Mouse (Mus musculus): ENCODE results near the gene Crabp2. TPM values are rescaled to one million over a fixed set of nuclear protein-coding genes. Genes with fewer than 3 reads are reported as not detected.
A peak's percentile ranks its signal among the peaks of the same experiment; 100 is the strongest.
"Not testable (repeated sequence)": the region's sequence is repeated elsewhere in the genome, so short reads cannot be mapped to it uniquely, and the experiment has no call there.

Gene Crabp2
- polyA plus RNA-seq (2015; fragmentation: Nextera tagmentation; extraction: Ambion mirVana), result 67.1 and 89.5 TPM in 2 replicates

GRCm38 (mm10) chr3:87948378-87949265 lies at the start of gene Crabp2:
Crabp2 (plus strand) TSS chr3:87948666.
- no peak for ATAC-seq
- Histone ChIP-seq H3K36me3 (ENCODE audit: poor library complexity, severe bottlenecking) (0 out of 2 replicates have a peak, but pooled peaks cover 2% of the 10 kb centered on the region), H3K9me3 (replicated peaks) (no peaks in the 10 kb centered on the region)

DNA sequence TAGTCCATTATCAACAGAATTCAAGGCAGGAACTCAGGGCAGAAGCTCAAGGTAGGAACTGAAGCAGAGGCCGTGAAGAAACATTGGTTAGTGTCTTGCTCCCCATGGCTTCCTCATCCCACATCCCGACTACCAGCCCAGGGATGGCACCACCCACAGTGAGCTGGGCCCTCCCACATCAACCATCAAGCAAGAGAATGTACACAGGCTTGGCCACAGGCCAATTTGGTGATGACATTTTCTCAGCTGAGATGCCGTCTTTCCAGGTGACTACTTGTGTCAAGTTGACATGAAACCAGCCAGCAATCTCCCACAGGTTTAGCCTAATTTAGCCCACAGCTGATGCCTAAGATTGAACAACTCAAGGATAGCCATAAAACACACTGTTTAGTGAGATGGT lies 49.2 kb upstream of the Crabp2 start:
- no peak overlapping the region for H3K9ac ChIP-seq
- 64% methylated on average over 3 of the region's 3 CpGs for WGBS
- no peaks in the 10 kb centered on the region for H3K9me3 ChIP-seq (replicated peaks)
- no peaks in the 10 kb centered on the region for H3K4me1 ChIP-seq
- no peak overlapping the region for H3K4me2 ChIP-seq
- no peak for ATAC-seq
- no peak overlapping the region for H3K27ac ChIP-seq
- H3K27me3 ChIP-seq, result no peaks in the 10 kb centered on the region
- H3K36me3 ChIP-seq (ENCODE audit: poor library complexity, severe bottlenecking), result no peaks in the 10 kb centered on the region
- no peak overlapping the region for H3K4me3 ChIP-seq

More at GRCm38 (mm10) chr3:87948378-87949265, at the start of gene Crabp2:
- peak within 1 kb of the TSS; percentile 61 for H3K9ac ChIP-seq
- peak within 1 kb of the TSS; percentile 36 for H3K4me3 ChIP-seq
- WGBS, result 2% methylated on average over 34 of the region's 35 CpGs
- peak within 1 kb of the TSS; percentile 69 for H3K4me2 ChIP-seq
- H3K27ac ChIP-seq, result peak within 1 kb of the TSS; percentile 51; the same call in 1 of the 2 replicates
- H3K27me3 ChIP-seq, result 0 out of 2 replicates have a peak, but pooled peaks cover 4% of the 10 kb centered on the region
- H3K4me1 ChIP-seq, result peaks cover 76% of the 10 kb centered on the region

- Histone ChIP-seq H3K27me3 (no peaks in the 10 kb centered on the region), H3K36me3 (ENCODE audit: poor library complexity, severe bottlenecking) (no peaks in the 10 kb centered on the region), H3K27ac (no peak overlapping the region), H3K4me2 (no peak overlapping the region), H3K9me3 (replicated peaks) (no peaks in the 10 kb centered on the region), H3K4me3 (no peak overlapping the region), H3K4me1 (no peaks in the 10 kb centered on the region), H3K9ac (no peak overlapping the region)
- no peak for ATAC-seq
- 79% methylated on average over 3 of the region's 3 CpGs for WGBS
Observed at GRCm38 (mm10) chr3:87899776-87900175, 48.7 kb upstream of the Crabp2 start.

GRCm38 (mm10) chr3:87901036-87901624 lies 47.3 kb upstream of the Crabp2 start:
- no peak overlapping the region for H3K27ac ChIP-seq
- no peak for ATAC-seq
- H3K4me1 ChIP-seq, result no peaks in the 10 kb centered on the region
- H3K27me3 ChIP-seq, result no peaks in the 10 kb centered on the region
- H3K9ac ChIP-seq, result no peak overlapping the region
- no peak overlapping the region for H3K4me2 ChIP-seq
- no peaks in the 10 kb centered on the region for H3K36me3 ChIP-seq (ENCODE audit: poor library complexity, severe bottlenecking)
- no peak overlapping the region for H3K4me3 ChIP-seq
- no peaks in the 10 kb centered on the region for H3K9me3 ChIP-seq (replicated peaks)
- WGBS, result 76% methylated on average over 1 of the region's 1 CpGs

DNA sequence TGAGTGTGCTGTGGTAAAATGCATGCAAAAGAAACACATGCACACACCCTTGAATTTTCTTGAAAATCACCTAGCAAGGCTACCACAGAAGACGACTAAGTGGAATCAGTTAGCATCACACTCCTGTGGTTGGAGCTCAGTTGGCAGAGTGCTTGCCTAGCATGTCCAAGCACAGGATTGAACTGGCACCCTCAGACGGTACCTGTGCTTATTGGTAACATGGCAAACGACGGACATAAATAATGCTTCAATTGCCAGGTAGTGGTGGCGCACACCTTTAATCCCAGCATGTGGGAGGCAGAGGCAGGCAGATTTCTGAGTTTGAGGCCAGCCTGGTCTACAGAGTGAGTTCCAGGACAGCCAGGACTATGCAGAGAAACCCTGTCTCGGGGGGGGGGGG lies 46.5 kb upstream of the Crabp2 start:
- not testable (repeated sequence) for H3K27me3 ChIP-seq; H3K4me2 ChIP-seq; H3K9ac ChIP-seq; ATAC-seq; H3K4me3 ChIP-seq; H3K9me3 ChIP-seq (replicated peaks); H3K27ac ChIP-seq; H3K4me1 ChIP-seq; H3K36me3 ChIP-seq (ENCODE audit: poor library complexity, severe bottlenecking)
- 81% methylated on average over 6 of the region's 6 CpGs for WGBS

GRCm38 (mm10) chr3:87903821-87904220 lies 44.6 kb upstream of the Crabp2 start:
- Histone ChIP-seq H3K4me2 (no peak overlapping the region), H3K27ac (no peak overlapping the region), H3K4me3 (no peak overlapping the region), H3K9ac (no peak overlapping the region), H3K9me3 (replicated peaks) (no peaks in the 10 kb centered on the region), H3K4me1 (peaks cover 19% of the 10 kb centered on the region), H3K36me3 (ENCODE audit: poor library complexity, severe bottlenecking) (no peaks in the 10 kb centered on the region), H3K27me3 (no peaks in the 10 kb centered on the region)
- WGBS, result 51% methylated on average over 5 of the region's 5 CpGs
- ATAC-seq, result no peak

- WGBS, result 1% methylated on average over 44 of the region's 57 CpGs
- ATAC-seq, result peak; percentile 96
- Histone ChIP-seq H3K36me3 (ENCODE audit: poor library complexity, severe bottlenecking) (no peaks in the 10 kb centered on the region), H3K9ac (peak within 1 kb of the TSS; percentile 98), H3K4me2 (peak within 1 kb of the TSS; percentile 97), H3K9me3 (replicated peaks) (no peaks in the 10 kb centered on the region), H3K4me1 (peaks cover 40% of the 10 kb centered on the region), H3K27ac (peak within 1 kb of the TSS; percentile 97), H3K4me3 (peak within 1 kb of the TSS; percentile 97), H3K27me3 (no peaks in the 10 kb centered on the region)
Observed at GRCm38 (mm10) chr3:87905880-87906485, 42.5 kb upstream of the Crabp2 start, which contains the start of gene Hdgf. Hdgf (plus strand) TSS chr3:87906321.

DNA sequence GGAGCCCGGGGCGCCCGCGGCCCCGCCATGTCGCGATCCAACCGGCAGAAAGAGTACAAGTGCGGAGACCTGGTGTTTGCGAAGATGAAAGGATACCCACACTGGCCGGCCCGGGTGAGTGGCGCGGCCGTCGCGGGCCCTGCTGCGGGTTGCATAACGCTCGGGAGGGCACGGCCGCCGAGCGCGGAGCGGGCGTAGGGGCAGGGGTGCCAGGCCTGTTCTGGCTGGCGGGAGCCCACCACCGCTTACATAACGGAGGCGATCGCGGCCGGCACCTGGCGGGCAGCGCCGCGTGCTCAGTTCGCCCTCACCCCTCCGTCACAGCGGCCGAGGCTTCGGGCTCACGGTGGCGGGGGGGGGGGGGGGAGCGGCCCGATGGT lies 41.9 kb upstream of the Crabp2 start:
- peak overlapping the region; percentile 97 for H3K4me2 ChIP-seq
- no peaks in the 10 kb centered on the region for H3K27me3 ChIP-seq
- H3K9ac ChIP-seq, result peak overlapping the region; percentile 98
- H3K4me3 ChIP-seq, result peak overlapping the region; percentile 97
- peak; percentile 42; the same call in 1 of the 2 replicates for ATAC-seq
- WGBS, result under 1% methylated on average over 40 of the region's 47 CpGs
- H3K36me3 ChIP-seq (ENCODE audit: poor library complexity, severe bottlenecking), result no peaks in the 10 kb centered on the region
- no peaks in the 10 kb centered on the region for H3K9me3 ChIP-seq (replicated peaks)
- peaks cover 45% of the 10 kb centered on the region for H3K4me1 ChIP-seq
- peak overlapping the region; percentile 97 for H3K27ac ChIP-seq

GRCm38 (mm10) chr3:87906981-87907857 lies 41.2 kb upstream of the Crabp2 start:
- peak overlapping the region; percentile 98 for H3K9ac ChIP-seq
- H3K36me3 ChIP-seq (ENCODE audit: poor library complexity, severe bottlenecking), result no peaks in the 10 kb centered on the region
- H3K27ac ChIP-seq, result peak overlapping the region; percentile 97
- H3K4me2 ChIP-seq, result peak overlapping the region; percentile 97
- WGBS, result under 1% methylated on average over 27 of the region's 27 CpGs
- H3K27me3 ChIP-seq, result no peaks in the 10 kb centered on the region
- ATAC-seq, result no peak
- peaks cover 51% of the 10 kb centered on the region for H3K4me1 ChIP-seq
- no peaks in the 10 kb centered on the region for H3K9me3 ChIP-seq (replicated peaks)
- peak overlapping the region; percentile 97 for H3K4me3 ChIP-seq

DNA sequence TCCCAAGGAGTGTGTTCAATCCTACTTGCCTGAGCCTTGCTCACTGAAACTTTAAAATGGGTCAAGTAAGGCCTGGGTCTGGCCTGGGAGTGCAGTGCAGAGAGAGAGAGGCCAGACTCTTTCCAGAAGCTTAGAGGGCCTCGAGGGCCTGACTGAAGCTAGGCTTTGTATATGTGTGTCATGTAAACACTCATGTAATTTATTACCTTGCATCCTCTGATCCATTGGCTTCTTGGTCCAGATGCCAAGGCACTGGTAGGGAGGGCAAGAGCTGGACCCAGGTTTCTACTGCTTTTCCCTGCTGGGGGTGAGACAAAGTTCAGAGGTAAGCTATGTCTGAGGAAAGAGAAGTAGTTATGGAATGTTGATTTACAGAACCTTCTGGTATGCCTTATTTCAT lies 40.6 kb upstream of the Crabp2 start:
- no peak for ATAC-seq
- Histone ChIP-seq H3K9ac (peak overlapping the region; percentile 98), H3K4me3 (peak overlapping the region; percentile 97), H3K27me3 (no peaks in the 10 kb centered on the region), H3K27ac (0 out of 2 replicates have a peak overlapping the region, but pooled peaks have one; percentile 97), H3K4me1 (peaks cover 51% of the 10 kb centered on the region), H3K4me2 (peak overlapping the region; percentile 97), H3K9me3 (replicated peaks) (no peaks in the 10 kb centered on the region), H3K36me3 (ENCODE audit: poor library complexity, severe bottlenecking) (peaks cover under 1% of the 10 kb centered on the region; the same call in 1 of the 2 replicates)
- WGBS, result 7% methylated on average over 1 of the region's 1 CpGs

DNA sequence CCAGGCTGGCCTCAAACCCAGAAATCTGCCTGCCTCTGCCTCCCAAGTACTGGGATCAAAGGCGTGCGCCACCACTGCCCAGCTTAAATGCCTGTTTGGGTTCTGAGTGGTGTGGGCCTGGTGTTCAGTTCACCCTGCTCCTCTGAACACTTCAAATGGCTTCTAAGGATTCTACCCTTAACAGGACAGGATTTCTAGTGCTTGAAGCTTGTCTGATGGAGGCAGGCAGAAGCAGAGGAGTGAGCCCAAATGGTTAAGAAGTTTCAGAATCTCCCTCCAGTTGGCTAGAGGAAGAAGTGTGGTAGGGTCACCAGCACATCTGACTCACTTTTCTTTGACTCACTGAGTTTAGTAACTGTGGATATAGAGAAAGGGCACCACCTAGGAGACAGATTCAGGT lies 39.1 kb upstream of the Crabp2 start:
- no peak for ATAC-seq
- Histone ChIP-seq H3K36me3 (ENCODE audit: poor library complexity, severe bottlenecking) (peaks cover 15% of the 10 kb centered on the region), H3K4me3 (0 out of 2 replicates have a peak overlapping the region, but pooled peaks have one; percentile 39), H3K9me3 (replicated peaks) (no peaks in the 10 kb centered on the region), H3K4me1 (peaks cover 51% of the 10 kb centered on the region), H3K4me2 (peak overlapping the region; percentile 97), H3K9ac (peak overlapping the region; percentile 51; the same call in 1 of the 2 replicates), H3K27ac (peak overlapping the region; percentile 76; the same call in 1 of the 2 replicates), H3K27me3 (no peaks in the 10 kb centered on the region)
- WGBS, result 94% methylated on average over 2 of the region's 2 CpGs
